Mouse (Mus musculus) bone marrow, adult 2 months (tissue): ENCODE data around the gene Nebl.

ENCODE experiments used
- CTCF ChIP-seq: fragments of 200-500 bp; IDR thresholded peaks from 2 replicates; pipeline ENCODE4 v1.5.1; 2011; ENCODE audit warnings: low read length, control low read depth; ENCODE audit not compliant: control insufficient read depth, insufficient read depth
- POLR2A ChIP-seq: fragments of 200-500 bp; IDR thresholded peaks from 2 replicates; pipeline ENCODE4 v1.6.1; 2011; ENCODE audit warnings: low read depth, mild to moderate bottlenecking, control low read depth, low read length, borderline replicate concordance; ENCODE audit not compliant: control insufficient read depth

GRCm38 (mm10) chr2:17515686-17516085 lies 215.6 kb downstream of the Nebl start:
- TF ChIP-seq POLR2A = no peak
- no peak for TF ChIP-seq CTCF
